Mouse (Mus musculus): ENCODE measurements around the gene Zfp148.

- no peak for TF ChIP-seq POLR2A (IDR thresholded peaks at IDR 0.05; ENCODE audit: control insufficient read depth, low read depth, low read length)
- no peak for TF ChIP-seq CTCF (IDR thresholded peaks at IDR 0.05; ENCODE audit: control insufficient read depth, insufficient read depth, insufficient replicate concordance, low read depth, low read length)
Observed at GRCm38 (mm10) chr16:33446830-33447229, 66.2 kb downstream of the Zfp148 start.

Measured in testis, adult 2 months (tissue).